ENCODE assay signal across 7 mouse cellular contexts in the genomic region with DNA sequence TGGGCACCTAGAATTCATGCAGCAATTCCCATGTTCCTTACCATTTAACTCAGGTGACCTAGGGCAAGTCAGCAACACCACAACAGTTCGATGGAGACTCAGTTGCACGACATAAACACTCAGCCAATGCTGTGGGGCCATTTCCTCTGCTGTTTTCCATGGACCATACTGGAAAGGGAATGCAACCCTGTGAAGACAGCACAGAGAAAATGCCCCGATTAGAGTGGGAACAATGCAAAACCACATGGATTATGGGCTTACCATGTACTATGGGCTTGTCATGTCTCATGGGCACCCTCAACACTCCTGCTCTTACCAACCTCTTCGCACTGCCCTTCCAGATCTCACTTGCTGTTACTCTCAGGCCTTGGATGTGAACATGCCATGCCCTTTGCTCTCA.
DNase-seq lines count a peak whose midpoint lies in the region; ATAC-seq and TF ChIP-seq lines count a peak whose summit lies in the region.
"Not testable (repeated sequence)": the region's sequence is repeated elsewhere in the genome, so short reads cannot be mapped to it uniquely, and the experiment has no call there.

No protein-coding gene starts in this region.

- DNase-seq in adipocyte (ENCODE audit: low spot score): peak; percentile 1
- DNase-seq in forebrain, embryonic 11.5 days (ENCODE audit: low spot score): peak; percentile 37
- peak; percentile 0 for DNase-seq in induced T-regulatory cell, adult 2 months (ENCODE audit: low read depth)
- DNase-seq in limb, embryonic 11.5 days (ENCODE audit: low spot score): peak; percentile 17
- DNase-seq in lung, postnatal 0 days (ENCODE audit: low spot score): peak; percentile 4
- peak; percentile 51 for DNase-seq in midbrain, embryonic 11.5 days (ENCODE audit: low spot score, missing footprints)
- peak; percentile 9 for DNase-seq in stomach, postnatal 0 days (ENCODE audit: low spot score)

- not testable (repeated sequence) for H3K4me3 ChIP-seq in forebrain, embryonic 11.5 days (ENCODE audit: low read depth, low read length); limb, embryonic 11.5 days (ENCODE audit: low read depth, low read length); lung, postnatal 0 days (ENCODE audit: low read depth, low read length); midbrain, embryonic 11.5 days (ENCODE audit: low read depth, low read length); stomach, postnatal 0 days (ENCODE audit: low read depth, low read length)

- H3K27me3 ChIP-seq in forebrain, embryonic 11.5 days (ENCODE audit: control insufficient read depth, insufficient read depth, low read length); limb, embryonic 11.5 days (ENCODE audit: control insufficient read depth, insufficient read depth, low read length); lung, postnatal 0 days (replicated peaks; ENCODE audit: insufficient read depth, low read length); midbrain, embryonic 11.5 days (ENCODE audit: control insufficient read depth, insufficient read depth, low read length); stomach, postnatal 0 days (ENCODE audit: control insufficient read depth, insufficient read depth, low read length): not testable (repeated sequence)

- 77% methylated on average over 4 of the region's 4 CpGs for WGBS in forebrain, embryonic 11.5 days
- 83% methylated on average over 4 of the region's 4 CpGs for WGBS in limb, embryonic 11.5 days
- WGBS in lung, postnatal 0 days: 72% methylated on average over 4 of the region's 4 CpGs
- 83% methylated on average over 4 of the region's 4 CpGs for WGBS in midbrain, embryonic 11.5 days
- WGBS in stomach, postnatal 0 days: 68% methylated on average over 4 of the region's 4 CpGs

- not testable (repeated sequence) for TF ChIP-seq EP300 in lung, postnatal 0 days (IDR thresholded peaks at IDR 0.05); stomach, postnatal 0 days (optimal IDR thresholded peaks at IDR 0.05)

- not testable (repeated sequence) for H3K36me3 ChIP-seq in forebrain, embryonic 11.5 days (ENCODE audit: control insufficient read depth, insufficient read depth, low read length); limb, embryonic 11.5 days (ENCODE audit: control insufficient read depth, insufficient read depth, low read length); lung, postnatal 0 days (ENCODE audit: insufficient read depth, low read length); midbrain, embryonic 11.5 days (ENCODE audit: control insufficient read depth, insufficient read depth, low read length); stomach, postnatal 0 days (ENCODE audit: control insufficient read depth, insufficient read depth, low read length)

- H3K4me1 ChIP-seq in forebrain, embryonic 11.5 days (replicated peaks; ENCODE audit: control insufficient read depth, insufficient read depth, low read length); limb, embryonic 11.5 days (ENCODE audit: control insufficient read depth, insufficient read depth, low read length); lung, postnatal 0 days (ENCODE audit: insufficient read depth, low read depth, low read length); midbrain, embryonic 11.5 days (ENCODE audit: control insufficient read depth, insufficient read depth, low read length); stomach, postnatal 0 days (replicated peaks; ENCODE audit: control insufficient read depth, insufficient read depth): not testable (repeated sequence)

- not testable (repeated sequence) for ATAC-seq in forebrain, embryonic 11.5 days (replicated peaks; ENCODE audit: low FRiP score); limb, embryonic 11.5 days (ENCODE audit: insufficient number of reproducible peaks, low FRiP score, low TSS enrichment, low read depth); lung, postnatal 0 days; midbrain, embryonic 11.5 days (ENCODE audit: low FRiP score); stomach, postnatal 0 days (ENCODE audit: low FRiP score, low TSS enrichment)

- TF ChIP-seq CTCF in lung, postnatal 0 days (IDR thresholded peaks at IDR 0.05); stomach, postnatal 0 days (IDR thresholded peaks at IDR 0.05; ENCODE audit: low read depth): not testable (repeated sequence)

- H3K4me2 ChIP-seq in forebrain, embryonic 11.5 days (ENCODE audit: low read depth, low read length, severe bottlenecking); limb, embryonic 11.5 days (ENCODE audit: low read depth, severe bottlenecking); lung, postnatal 0 days (replicated peaks; ENCODE audit: low read depth, low read length); midbrain, embryonic 11.5 days; stomach, postnatal 0 days (replicated peaks; ENCODE audit: low read depth): not testable (repeated sequence)

- not testable (repeated sequence) for H3K9me3 ChIP-seq in forebrain, embryonic 11.5 days (ENCODE audit: control insufficient read depth, low read length); limb, embryonic 11.5 days (ENCODE audit: control insufficient read depth, low read length); lung, postnatal 0 days (ENCODE audit: low read length); midbrain, embryonic 11.5 days (ENCODE audit: control insufficient read depth, low read length); stomach, postnatal 0 days (ENCODE audit: control insufficient read depth, low read length)

- not testable (repeated sequence) for H3K27ac ChIP-seq in forebrain, embryonic 11.5 days (ENCODE audit: low read depth, low read length); limb, embryonic 11.5 days (replicated peaks; ENCODE audit: low read depth, low read length); lung, postnatal 0 days (ENCODE audit: low read length); midbrain, embryonic 11.5 days (ENCODE audit: low read depth, low read length); stomach, postnatal 0 days (replicated peaks)

- H3K9ac ChIP-seq in forebrain, embryonic 11.5 days (ENCODE audit: low read length); limb, embryonic 11.5 days (ENCODE audit: low read length); lung, postnatal 0 days (replicated peaks; ENCODE audit: low read depth); midbrain, embryonic 11.5 days (ENCODE audit: low read length); stomach, postnatal 0 days (ENCODE audit: low read length): not testable (repeated sequence)

Comparison
In these comparisons a context has a peak if more than half of its experiments do, and no peak if none do; other contexts are left out.
1. DNase-seq: peak in every context shown above with its lines; median percentile 51 in midbrain, embryonic 11.5 days; 37 in forebrain, embryonic 11.5 days; 17 in limb, embryonic 11.5 days; 9 in stomach, postnatal 0 days; 4 in lung, postnatal 0 days; 1 in adipocyte; 0 in induced T-regulatory cell, adult 2 months.